Mouse (Mus musculus) neutrophil, adult 5-6 weeks (primary cell): Measurements from ENCODE around the gene Ttc12. TPM values are rescaled to one million over a fixed set of nuclear protein-coding genes. Genes with fewer than 3 reads are reported as not detected.

Experiments
- ATAC-seq: fragments of 151-379, 151-347 bp; 2 replicates; pipeline ENCODE4 v1.8.0; 2017; ENCODE audit warnings: mild to moderate bottlenecking, moderate TSS enrichment; ENCODE audit not compliant: insufficient number of reproducible peaks, poor library complexity, low FRiP score, severe bottlenecking; ENCODE audit errors: extremely low read depth
- total RNA-seq: library from RNA; stranded (forward); fragments of 200-1000 nt; gene quantifications from 2 replicates; pipeline ENCODE4 v1.2.3, GENCODE M21; 2017

The Ttc12 gene
- 0.81 and 1.1 TPM in 2 replicates for total RNA-seq

DNA sequence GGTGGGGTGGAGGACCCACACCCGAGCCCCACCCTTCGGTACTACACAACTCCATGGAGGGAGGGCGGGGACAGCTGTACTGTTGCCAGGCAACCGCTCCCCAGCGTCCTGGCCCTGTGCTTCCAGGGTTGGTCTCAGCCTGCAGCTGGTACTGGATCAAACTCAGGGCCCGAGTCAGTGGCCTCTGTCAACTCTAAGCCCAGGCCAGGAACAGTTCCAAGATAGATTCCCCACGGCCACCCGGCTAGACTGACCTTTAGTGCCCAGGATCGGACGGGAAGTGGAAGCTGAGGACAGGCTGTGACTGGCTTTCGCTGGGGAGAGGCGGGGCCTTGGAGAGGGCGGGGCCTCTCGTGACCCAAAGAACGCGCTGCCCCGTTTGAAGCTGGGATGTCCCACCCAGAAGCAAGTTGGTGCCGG is at the start of gene Ttc12:
TSS of gene Ttc12 (minus strand) at position 334 of the 420 bp plus-strand sequence.
- peak; percentile 49; the same call in 1 of the 2 replicates for ATAC-seq

DNA sequence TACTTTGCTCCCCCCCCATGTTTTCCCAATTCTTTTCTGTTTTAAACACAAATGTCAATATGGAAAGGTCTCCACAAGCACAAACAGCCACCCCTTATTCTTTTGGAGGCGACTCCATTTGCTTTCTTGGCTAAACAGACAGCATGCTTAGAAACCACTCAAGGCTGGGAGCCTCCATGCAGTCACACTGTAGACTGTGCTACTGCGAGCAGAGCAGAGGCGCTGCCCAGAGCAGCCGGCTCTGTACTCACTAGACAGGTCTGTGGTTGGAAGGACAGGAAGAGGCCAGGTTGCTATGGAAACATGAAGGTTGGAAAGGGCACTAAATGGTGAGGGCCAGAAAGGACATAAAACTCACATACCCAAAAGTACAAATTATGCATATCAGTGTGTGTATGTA is 48.9 kb upstream of the Ttc12 start:
- no peak for ATAC-seq

DNA sequence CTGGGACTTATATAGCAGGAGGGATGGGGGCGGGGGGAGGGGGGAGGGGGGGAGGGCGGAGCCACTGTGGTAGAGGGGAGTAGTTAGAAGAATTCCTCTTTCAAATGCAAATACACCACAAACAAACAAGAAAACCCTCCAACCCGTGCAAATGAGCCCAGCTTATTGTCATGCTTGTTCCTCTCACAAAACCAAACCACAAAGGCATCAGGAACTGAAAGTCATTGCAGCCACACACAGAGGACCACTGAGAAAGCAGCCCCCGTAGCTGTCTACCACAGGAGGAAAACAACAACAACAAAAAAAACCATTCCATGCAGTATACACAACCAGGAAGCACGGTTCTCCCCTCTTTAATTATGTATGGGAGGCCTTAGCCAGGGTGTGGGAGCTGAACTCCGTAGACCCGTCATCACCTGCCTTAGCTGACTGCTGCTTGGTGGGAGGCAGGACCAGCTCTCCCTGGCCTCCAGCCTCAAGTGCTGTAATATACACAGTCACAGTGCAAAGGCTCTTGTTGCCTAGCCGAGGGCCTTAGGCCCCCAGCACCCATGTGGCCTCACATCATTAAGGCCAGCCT is 48.0 kb upstream of the Ttc12 start:
- no peak for ATAC-seq

DNA sequence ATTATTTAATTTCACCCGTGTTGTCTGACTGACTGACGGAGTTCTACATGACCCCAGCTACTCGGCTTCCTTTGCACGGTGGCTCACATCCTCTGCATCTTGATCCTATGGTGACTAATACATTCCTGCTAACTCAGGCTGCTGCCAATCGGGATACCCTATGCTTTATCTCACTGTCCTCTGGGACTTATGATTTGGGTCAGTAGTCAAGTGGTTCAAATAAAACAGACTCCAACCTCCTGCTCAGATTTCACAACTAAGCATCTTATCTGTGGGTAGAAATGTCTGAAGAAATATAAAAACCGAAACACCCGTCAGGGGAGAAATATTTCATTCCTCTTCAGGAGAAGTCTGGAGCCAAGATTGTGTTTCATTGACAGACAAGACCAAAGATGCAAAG is 47.4 kb upstream of the Ttc12 start:
- no peak for ATAC-seq

DNA sequence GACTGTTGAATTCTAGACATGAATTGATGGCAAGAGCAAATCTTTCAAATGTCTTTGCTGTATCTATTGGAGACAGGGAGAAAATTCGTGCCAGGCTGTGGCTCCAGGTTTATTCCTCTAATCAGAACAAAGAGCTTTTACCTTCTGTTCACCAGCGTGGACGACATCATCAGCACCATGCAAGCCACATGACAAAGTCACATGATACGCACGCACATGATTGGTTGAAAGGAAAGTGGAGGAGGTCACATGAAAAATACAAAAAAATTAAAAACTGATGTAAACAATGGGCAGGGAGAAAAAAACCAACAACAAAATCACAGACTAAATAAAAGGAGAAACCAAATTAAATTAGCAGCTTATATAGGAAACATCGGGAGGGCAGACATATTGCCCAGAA is 45.8 kb upstream of the Ttc12 start:
- no peak for ATAC-seq

DNA sequence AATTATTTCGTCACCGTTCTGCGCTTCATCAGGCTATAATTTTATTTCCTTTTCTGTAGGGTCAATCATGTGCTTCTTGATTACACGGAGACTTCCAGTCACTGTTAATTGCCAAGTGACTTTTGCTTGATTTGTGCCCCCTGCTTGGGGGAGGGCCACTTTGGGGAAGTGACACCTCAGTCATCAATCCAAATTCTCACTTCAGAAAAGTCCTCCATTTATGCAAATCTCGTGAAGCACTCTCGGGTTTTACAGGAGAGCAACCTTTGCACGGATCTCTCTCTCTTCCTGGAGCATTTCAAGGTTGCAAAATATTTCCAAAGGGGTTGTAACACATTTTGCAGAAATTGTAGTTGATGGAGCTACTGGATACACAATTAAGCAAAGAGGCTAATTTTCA is 45.2 kb upstream of the Ttc12 start:
- no peak for ATAC-seq

DNA sequence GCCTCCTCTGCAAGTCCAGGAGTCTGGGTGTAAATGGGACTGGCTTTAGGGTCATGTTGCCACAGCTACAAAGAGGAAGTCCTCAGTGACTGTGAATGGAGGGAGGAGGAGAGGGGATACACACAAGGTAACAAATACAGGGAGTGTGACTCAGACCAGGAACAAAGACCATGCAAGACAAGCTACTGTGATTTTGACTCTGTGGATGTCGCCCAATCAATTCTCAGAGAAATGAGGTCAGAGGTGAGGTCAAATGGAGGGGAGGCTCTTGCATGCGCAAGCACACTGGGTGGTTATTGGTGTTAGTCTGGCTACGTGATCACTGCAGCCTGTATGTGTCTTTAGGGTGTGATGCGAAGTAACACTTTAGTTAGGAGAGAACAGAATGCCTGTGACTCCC is 44.7 kb upstream of the Ttc12 start:
- ATAC-seq = no peak

DNA sequence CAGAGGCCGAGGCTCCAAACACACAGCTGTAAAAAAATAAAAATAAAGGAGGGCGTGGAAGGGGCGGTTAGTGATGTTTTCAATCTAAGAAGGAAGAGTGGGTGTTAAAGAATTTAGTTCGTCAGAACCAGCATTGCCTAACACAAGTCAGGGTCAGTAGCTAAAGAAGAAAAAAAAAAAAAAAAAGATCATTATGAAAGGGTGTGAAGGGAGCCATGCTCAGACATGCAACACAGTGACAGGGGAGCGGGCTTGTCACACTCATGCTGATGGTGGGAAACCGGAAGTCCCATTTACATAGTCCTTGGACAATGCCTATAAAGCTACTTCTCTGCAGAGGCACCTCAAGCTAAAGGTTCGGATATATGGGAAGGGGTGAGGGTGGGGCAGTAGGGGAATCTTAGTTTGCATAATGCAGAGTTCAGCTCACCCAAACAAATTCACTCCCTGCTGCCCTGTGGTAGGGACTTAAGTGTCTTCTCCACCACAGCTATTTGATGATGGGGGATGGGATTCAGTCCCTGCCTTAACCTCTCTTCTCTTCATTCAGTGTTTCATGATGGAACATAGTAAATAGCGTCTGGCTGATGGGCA is 43.4 kb upstream of the Ttc12 start:
- no peak for ATAC-seq

DNA sequence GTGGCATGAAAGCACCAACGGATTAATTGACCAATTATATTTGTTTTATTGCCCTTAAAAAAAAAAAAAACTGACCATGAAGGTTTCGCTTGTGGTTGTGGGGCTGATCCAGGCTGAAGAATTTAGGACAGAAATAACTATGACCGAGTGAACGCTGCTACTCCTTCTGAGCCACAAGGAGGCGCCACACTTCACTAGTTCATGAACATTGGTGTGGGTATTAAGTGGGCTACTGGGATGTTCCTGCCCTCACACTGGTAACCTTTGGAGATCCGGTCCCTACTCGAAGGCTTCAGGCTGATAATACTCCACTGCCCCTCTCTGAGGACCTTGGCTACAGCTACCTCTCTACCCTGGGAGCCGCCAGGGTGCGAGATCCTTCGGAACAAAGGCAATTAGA is 42.9 kb upstream of the Ttc12 start:
- no peak for ATAC-seq

DNA sequence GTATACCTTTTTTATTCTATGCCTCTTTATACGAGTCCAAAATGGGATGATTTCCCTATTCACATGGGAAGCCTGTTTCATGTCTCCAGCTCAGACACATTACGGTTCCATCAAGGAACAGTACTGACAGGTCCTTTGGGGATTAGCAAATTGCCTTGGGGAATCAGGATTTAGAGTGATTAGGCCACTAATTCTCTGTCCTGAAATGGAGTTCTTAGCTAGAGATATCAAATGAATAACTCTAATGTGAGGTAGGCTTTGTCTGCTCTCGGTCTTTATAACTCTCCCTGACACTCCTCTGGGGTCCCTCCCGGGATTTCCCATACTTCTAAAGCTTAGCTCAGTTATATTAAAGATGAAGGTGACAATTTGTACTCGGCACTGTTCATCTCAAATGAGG is 42.0 kb upstream of the Ttc12 start:
- ATAC-seq = no peak

DNA sequence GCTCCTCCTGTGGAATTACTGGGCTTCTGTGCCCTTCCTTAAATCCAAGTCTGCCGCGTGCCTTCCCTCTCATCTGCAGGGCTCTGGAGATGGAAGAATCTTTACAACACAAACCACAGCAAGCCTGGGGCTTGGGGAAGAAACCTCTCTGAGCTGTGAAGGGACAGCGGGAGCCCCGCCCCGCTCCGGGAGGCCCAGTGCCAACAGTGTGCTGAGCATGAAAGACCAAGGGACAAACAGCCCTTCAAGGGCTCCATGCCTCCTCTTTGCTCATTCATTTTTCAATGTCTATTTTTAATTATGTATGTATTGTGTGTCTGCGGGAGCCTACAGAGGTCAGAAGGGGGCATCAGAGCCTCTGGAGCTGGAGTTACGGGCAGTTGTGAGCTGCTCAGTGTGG is 41.3 kb upstream of the Ttc12 start:
- no peak for ATAC-seq

DNA sequence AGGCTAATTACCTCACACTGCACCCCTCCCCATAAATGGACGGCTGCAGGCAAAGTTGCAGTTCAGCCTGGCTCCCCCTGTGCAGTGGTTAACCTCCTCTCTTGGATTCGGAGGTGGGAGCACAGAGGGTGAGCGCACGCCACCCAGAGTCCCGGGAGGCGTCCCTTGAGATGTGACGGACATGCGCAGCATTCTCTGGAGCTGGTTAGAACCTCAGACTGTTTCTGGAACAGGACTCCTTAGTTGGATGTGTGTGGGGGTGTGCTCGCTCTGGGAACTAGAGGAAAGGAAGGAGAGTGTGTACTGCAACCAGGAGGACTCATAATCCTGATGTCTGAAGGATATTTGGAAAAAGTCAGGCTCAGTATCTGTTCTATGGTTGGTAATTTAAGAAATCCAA is 38.7 kb upstream of the Ttc12 start:
- ATAC-seq = no peak

DNA sequence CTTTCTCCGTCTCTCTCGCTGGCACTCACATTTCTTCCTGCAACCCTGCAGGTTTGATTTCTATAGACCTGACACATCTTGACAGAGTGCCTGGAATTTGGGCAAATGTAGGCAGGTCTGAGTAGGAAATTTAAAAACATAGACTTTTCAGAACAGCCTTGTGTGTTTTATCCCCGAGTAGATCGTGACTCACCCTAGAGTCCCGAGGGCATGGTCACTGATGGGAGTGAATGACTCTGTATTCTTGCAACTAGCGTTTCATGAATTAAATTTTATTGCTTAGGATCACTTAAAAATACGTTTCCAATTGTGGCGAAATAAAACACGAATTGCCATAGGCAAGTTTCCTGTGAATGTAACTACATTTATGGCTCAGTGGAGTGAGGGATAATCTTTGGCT is 37.9 kb upstream of the Ttc12 start:
- no peak for ATAC-seq

DNA sequence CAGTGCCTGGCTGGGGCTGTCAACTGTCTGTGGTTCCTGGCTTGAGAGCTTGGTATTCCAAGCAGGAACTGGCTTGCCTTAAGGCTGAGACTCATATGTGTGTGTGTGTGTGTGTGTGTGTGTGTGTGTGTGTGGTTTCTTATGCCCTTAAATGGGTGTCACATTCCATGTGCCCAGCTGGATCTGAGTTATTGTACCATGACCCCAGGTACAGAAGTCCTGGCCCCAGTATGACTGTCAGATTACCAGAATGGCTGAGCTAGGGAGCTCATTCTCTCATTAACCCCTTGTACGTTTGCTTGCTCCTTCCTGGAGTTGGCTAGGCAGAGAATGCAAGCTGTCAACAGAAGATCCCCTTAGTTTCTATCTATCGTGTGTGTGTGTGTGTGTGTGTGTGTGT is 28.3 kb upstream of the Ttc12 start:
- no peak for ATAC-seq

DNA sequence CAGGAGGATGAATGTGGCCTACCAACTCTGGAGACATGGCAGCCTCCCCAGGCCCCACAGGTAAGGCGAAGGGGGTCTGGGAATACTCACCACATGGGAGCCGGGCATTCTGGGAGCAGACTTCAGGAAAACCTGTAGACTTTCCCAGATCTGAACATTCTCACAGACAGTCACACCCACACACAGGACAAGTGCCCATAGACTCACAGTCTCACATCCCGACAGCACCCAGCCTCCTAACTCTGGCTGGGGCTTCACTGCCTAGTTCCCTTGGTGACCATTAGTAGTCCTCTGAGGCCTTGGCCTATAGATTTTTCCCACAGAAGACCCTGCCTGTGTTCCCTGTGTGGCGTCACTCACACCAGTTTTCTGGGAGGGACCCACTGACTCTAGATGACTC is 24.6 kb upstream of the Ttc12 start:
- no peak for ATAC-seq

DNA sequence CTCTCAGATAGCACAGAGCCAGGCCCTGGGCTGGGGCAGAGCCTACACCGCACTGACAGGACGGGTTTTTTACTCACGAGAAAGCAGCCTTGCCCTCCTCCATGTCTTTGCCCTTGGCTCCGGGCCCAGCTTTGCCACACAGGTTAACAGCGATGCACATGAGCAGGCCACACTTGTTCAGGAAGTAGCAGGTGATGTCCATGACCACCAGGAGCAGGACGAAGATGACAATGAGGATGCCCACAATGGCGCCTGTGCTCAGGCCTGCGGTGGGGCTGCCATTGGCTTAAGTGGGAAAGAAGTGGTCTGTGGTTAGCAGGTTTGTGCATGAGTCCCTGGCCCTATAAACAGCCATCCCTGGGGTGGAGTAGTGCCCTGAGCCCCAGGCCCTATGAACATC is 23.6 kb upstream of the Ttc12 start:
- no peak for ATAC-seq

DNA sequence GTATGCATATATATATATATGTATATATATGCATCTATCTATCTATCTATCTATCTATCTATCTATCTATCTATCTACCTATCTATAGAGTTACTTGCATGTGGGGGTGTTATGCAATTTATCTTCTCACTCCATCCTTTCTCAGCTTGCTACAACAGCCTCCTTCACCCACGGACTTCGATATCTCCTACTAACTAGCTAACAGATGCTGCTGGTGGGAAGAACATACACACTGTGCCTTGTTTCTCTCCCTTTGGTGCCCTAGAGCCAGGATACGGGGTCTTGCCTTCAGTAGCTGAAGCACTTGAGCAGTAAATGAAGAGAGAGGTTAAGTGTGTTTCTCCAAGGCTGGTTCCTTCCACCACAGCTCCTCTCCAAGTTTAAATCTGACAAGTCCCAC is 23.1 kb upstream of the Ttc12 start:
- ATAC-seq = no peak

DNA sequence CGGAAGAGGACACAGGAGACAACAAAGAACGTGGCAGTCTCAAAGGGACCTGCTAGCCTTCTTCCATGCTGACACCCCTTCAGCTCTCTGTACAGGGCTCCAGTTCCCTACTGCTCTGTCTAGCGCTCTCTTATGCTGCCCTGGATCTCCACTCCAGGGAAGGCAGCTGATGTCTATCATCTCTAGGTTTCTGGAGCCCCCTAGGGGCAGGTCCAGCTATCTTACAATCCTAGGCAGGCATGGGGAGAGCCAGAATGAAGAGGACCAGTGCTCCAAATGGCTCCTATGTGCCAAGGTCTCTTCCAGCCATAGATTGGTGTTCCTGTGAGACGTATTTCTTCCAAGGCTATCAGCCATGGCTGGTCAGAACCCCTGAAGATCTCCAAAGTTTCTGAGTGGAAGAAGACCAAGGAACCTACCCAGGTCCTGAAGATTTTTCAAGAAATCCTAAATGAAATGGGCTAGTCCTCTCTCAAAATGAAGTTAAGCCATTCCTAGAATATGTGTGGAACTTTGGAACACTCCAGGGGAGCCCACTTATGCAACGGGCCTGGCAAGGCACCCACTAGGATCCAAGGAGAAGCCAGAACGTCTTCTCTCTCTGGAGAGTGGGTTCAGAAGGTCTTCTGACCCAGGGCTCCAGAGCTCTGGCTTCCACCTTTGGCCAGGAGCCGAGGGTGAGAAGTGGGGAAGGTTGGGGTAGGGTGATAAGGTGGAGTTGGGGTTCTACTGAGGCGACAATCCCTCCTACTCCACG is 22.0 kb upstream of the Ttc12 start:
- no peak for ATAC-seq

DNA sequence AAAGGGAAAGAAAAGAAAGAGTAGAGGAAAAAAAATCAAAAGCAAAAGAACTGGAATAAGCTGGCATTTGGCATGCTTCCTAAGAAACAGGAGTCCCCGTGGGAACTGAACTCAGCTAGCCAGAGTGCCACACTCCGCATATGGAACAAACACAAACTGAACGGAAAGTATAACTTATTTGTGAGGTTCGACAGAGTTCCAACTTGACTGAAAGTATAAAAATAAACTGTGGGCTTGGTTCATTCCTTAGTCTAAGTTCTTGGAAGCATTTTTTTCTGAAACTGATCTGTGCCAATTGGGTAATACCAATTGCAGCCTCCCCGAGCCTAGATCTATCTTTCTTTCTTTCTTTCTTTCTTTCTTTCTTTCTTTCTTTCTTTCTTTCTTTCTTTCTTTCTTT is 18.6 kb upstream of the Ttc12 start:
- ATAC-seq = no peak

DNA sequence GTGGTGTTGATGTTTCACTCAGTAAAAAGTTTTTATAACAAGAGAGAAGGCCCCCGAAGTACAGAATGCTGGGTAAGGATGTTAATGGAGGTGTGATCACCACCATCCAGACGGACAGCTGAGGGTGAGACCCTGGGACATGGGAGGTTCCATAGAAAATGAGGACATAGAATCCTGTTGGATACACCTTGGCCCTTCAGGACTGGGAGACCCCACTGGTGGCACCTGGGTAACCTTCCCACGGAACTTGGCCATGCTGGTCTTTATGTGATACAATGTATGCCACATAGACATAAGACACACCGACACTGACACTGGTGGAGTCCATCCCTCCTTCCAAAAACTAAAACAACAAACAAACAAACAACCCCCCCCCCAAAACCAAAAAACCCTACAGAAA is 16.2 kb upstream of the Ttc12 start:
- no peak for ATAC-seq

DNA sequence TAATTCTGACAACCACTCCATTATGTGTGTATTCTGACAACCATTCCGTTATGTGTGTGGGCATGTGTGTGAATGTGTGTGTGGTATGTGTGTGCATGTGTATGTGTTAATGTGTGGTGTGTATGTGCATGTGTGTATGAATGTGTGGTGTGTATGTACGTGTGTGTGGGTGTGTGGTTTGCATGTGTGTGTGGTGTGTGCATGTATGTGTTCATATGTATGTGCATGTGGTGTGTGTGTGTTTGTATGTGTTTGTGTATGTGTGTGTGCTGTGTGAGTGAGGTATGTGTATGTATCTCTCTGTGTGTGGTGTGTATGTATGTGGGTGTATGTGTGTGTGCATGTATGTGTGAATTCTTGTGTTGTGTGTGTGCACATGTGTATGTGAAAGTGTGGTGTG is 13.9 kb upstream of the Ttc12 start:
- no peak for ATAC-seq
